Mouse (Mus musculus): Measurements from ENCODE around the gene Scgb1c1. TPM values are rescaled to one million over a fixed set of nuclear protein-coding genes. Genes with fewer than 3 reads are reported as not detected.

The Scgb1c1 gene
- polyA plus RNA-seq, 1 experiment from 2014 or later, result not detected

DNA sequence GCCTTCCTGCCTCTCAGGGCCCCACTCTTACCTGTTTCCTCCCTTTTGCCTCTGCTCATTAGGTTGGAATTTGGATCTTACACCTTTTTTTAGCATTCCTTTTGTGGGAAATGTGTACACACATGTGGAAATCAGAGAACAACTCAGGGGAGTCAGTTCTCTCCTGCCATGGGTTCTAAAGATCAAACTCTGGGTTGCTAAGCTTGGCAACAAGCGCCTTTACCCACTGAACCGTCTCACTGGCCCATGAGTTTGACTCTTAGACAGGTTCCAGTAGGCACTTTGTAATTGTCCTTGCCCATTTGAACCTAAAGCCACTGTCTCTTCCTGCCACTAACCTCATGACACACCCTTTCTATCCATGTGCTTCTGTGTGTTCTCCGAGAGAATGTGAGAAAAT lies 49.3 kb downstream of the Scgb1c1 start:
- no peak overlapping the region for H3K4me2 ChIP-seq (replicated peaks)
- no peak overlapping the region for H3K9ac ChIP-seq
- WGBS, result 92% methylated on average over 3 of the region's 3 CpGs
- H3K9me3 ChIP-seq, result no peaks in the 10 kb centered on the region
- no peaks in the 10 kb centered on the region for H3K27me3 ChIP-seq
- H3K27ac ChIP-seq, result no peak overlapping the region
- H3K4me1 ChIP-seq, result no peaks in the 10 kb centered on the region
- peaks cover 79% of the 10 kb centered on the region for H3K36me3 ChIP-seq
- ATAC-seq (ENCODE audit: low FRiP score, low read depth), result no peak
- no peak overlapping the region for H3K4me3 ChIP-seq

Other genes starting within 250 kb of the Scgb1c1 start
- gene Olfr46, start 244.3 kb upstream of the Scgb1c1 start, polyA plus RNA-seq (2015; fragmentation: Nextera tagmentation; extraction: Ambion mirVana), result 0.03 TPM in 1 of 2 replicates, not detected in the other
- gene Olfr61, start 216.6 kb upstream of the Scgb1c1 start, polyA plus RNA-seq (2015; fragmentation: Nextera tagmentation; extraction: Ambion mirVana), result not detected in 2 replicates
- not detected in 2 replicates for gene Olfr53, start 199.1 kb upstream of the Scgb1c1 start, polyA plus RNA-seq (2015; fragmentation: Nextera tagmentation; extraction: Ambion mirVana)
- gene Olfr539, start 185.6 kb upstream of the Scgb1c1 start, polyA plus RNA-seq (2015; fragmentation: Nextera tagmentation; extraction: Ambion mirVana), result 0.03 TPM in 2 replicates
- 0.04 and 0.13 TPM in 2 replicates for gene Olfr45, start 163.6 kb upstream of the Scgb1c1 start, polyA plus RNA-seq (2015; fragmentation: Nextera tagmentation; extraction: Ambion mirVana)
- gene Olfr541, start 148.3 kb upstream of the Scgb1c1 start, polyA plus RNA-seq (2015; fragmentation: Nextera tagmentation; extraction: Ambion mirVana), result not detected in 2 replicates
- gene Cyp2e1, start 81.8 kb upstream of the Scgb1c1 start, polyA plus RNA-seq (2015; fragmentation: Nextera tagmentation; extraction: Ambion mirVana), result not detected in 2 replicates
- gene Syce1, start 57.7 kb upstream of the Scgb1c1 start, polyA plus RNA-seq (2015; fragmentation: Nextera tagmentation; extraction: Ambion mirVana), result 0.67 and 1.1 TPM in 2 replicates
- 2.7 and 3.0 TPM in 2 replicates for gene Zfp941, start 23.4 kb upstream of the Scgb1c1 start, polyA plus RNA-seq (2015; fragmentation: Nextera tagmentation; extraction: Ambion mirVana)
- gene Urah, start 10.5 kb upstream of the Scgb1c1 start, polyA plus RNA-seq (2015; fragmentation: Nextera tagmentation; extraction: Ambion mirVana), result 1.0 and 1.4 TPM in 2 replicates
- not detected in 2 replicates for gene Odf3, start 2.3 kb downstream of the Scgb1c1 start, polyA plus RNA-seq (2015; fragmentation: Nextera tagmentation; extraction: Ambion mirVana)
- not detected in 2 replicates for gene Gm45785, start 10.8 kb downstream of the Scgb1c1 start, polyA plus RNA-seq (2015; fragmentation: Nextera tagmentation; extraction: Ambion mirVana)
- 65.2 and 73.1 TPM in 2 replicates for gene Ric8a, start 11.4 kb downstream of the Scgb1c1 start, polyA plus RNA-seq (2015; fragmentation: Nextera tagmentation; extraction: Ambion mirVana)
- 59.2 and 63.6 TPM in 2 replicates for gene Bet1l, start 12.0 kb downstream of the Scgb1c1 start, polyA plus RNA-seq (2015; fragmentation: Nextera tagmentation; extraction: Ambion mirVana)
- 251 and 252 TPM in 2 replicates for gene Psmd13, start 36.4 kb downstream of the Scgb1c1 start, polyA plus RNA-seq (2015; fragmentation: Nextera tagmentation; extraction: Ambion mirVana)
- gene Sirt3, start 36.8 kb downstream of the Scgb1c1 start, polyA plus RNA-seq (2015; fragmentation: Nextera tagmentation; extraction: Ambion mirVana), result 29.6 and 30.1 TPM in 2 replicates
- 9.3 and 10.0 TPM in 2 replicates for gene Cox8b, start 54.9 kb downstream of the Scgb1c1 start, polyA plus RNA-seq (2015; fragmentation: Nextera tagmentation; extraction: Ambion mirVana)
- 0.05 and 0.06 TPM in 2 replicates for gene Nlrp6, start 75.4 kb downstream of the Scgb1c1 start, polyA plus RNA-seq (2015; fragmentation: Nextera tagmentation; extraction: Ambion mirVana)
- gene Pgghg, start 95.8 kb downstream of the Scgb1c1 start, polyA plus RNA-seq (2015; fragmentation: Nextera tagmentation; extraction: Ambion mirVana), result 25.9 and 28.0 TPM in 2 replicates
- gene Ifitm5, start 104.7 kb downstream of the Scgb1c1 start, polyA plus RNA-seq (2015; fragmentation: Nextera tagmentation; extraction: Ambion mirVana), result 10.7 and 15.2 TPM in 2 replicates
- not detected in 2 replicates for gene Gm45717, start 110.4 kb downstream of the Scgb1c1 start, polyA plus RNA-seq (2015; fragmentation: Nextera tagmentation; extraction: Ambion mirVana)
- gene Ifitm2, start 110.4 kb downstream of the Scgb1c1 start, polyA plus RNA-seq (2015; fragmentation: Nextera tagmentation; extraction: Ambion mirVana), result 1,181 and 1,271 TPM in 2 replicates
- gene Ifitm1, start 121.7 kb downstream of the Scgb1c1 start, polyA plus RNA-seq (2015; fragmentation: Nextera tagmentation; extraction: Ambion mirVana), result 50.2 and 64.6 TPM in 2 replicates
- 121 and 130 TPM in 2 replicates for gene Ifitm3, start 165.2 kb downstream of the Scgb1c1 start, polyA plus RNA-seq (2015; fragmentation: Nextera tagmentation; extraction: Ambion mirVana)
- gene Ifitm6, start 172.4 kb downstream of the Scgb1c1 start, polyA plus RNA-seq (2015; fragmentation: Nextera tagmentation; extraction: Ambion mirVana), result 0.31 TPM in 1 of 2 replicates, not detected in the other
- gene Gm17387, start 183.6 kb downstream of the Scgb1c1 start, polyA plus RNA-seq (2015; fragmentation: Nextera tagmentation; extraction: Ambion mirVana), result not detected in 2 replicates
- 21.5 and 26.9 TPM in 2 replicates for gene B4galnt4, start 215.6 kb downstream of the Scgb1c1 start, polyA plus RNA-seq (2015; fragmentation: Nextera tagmentation; extraction: Ambion mirVana)
- gene Pkp3, start 232.7 kb downstream of the Scgb1c1 start, polyA plus RNA-seq (2015; fragmentation: Nextera tagmentation; extraction: Ambion mirVana), result 23.9 and 25.5 TPM in 2 replicates

All from limb, embryonic 13.5 days (tissue).